Mouse (Mus musculus) testis, adult 2 months (tissue): ENCODE measurements around the gene Dnase1l1. TPM values are rescaled to one million over a fixed set of nuclear protein-coding genes. Genes with fewer than 3 reads are reported as not detected.

Experiments used
- H3K27ac ChIP-seq: fragments of 200-500 bp; 2 replicates; pipeline ENCODE4 v1.5.1; 2012; ENCODE audit warnings: low read depth, low read length; ENCODE audit not compliant: control insufficient read depth, insufficient read depth
- H3K27me3 ChIP-seq: fragments of 200-500 bp; 2 replicates; pipeline ENCODE4 v1.6.1; 2012; ENCODE audit warnings: mild to moderate bottlenecking, low read length, moderate library complexity; ENCODE audit not compliant: control insufficient read depth, insufficient read depth
- H3K36me3 ChIP-seq: fragments of 200-500 bp; 2 replicates; pipeline ENCODE4 v1.6.1; 2012; ENCODE audit warnings: mild to moderate bottlenecking, low read length; ENCODE audit not compliant: control insufficient read depth, insufficient read depth
- H3K4me1 ChIP-seq: fragments of 200-500 bp; 2 replicates; pipeline ENCODE4 v1.6.1; 2012; ENCODE audit warnings: low read length; ENCODE audit not compliant: control insufficient read depth, insufficient read depth
- H3K4me3 ChIP-seq: fragments of 200-500 bp; 2 replicates; pipeline ENCODE4 v1.5.1; 2012; ENCODE audit warnings: low read depth, mild to moderate bottlenecking, low read length, moderate library complexity, mixed read lengths; ENCODE audit not compliant: control insufficient read depth
- CTCF ChIP-seq: fragments of 200-500 bp; IDR thresholded peaks from 2 replicates; pipeline ENCODE4 v1.5.1; 2012; ENCODE audit warnings: low read depth, mild to moderate bottlenecking, inconsistent platforms, low read length, moderate library complexity; ENCODE audit not compliant: control insufficient read depth, insufficient read depth, insufficient replicate concordance
- POLR2A ChIP-seq: fragments of 200-500 bp; IDR thresholded peaks from 2 replicates; pipeline ENCODE4 v1.6.1; 2012; ENCODE audit warnings: low read depth, mild to moderate bottlenecking, inconsistent platforms, low read length, moderate library complexity; ENCODE audit not compliant: control insufficient read depth
- polyA plus RNA-seq: library from polyadenylated mRNA; depleted of rRNA; stranded (reverse); fragments of >200 nt; gene quantifications from 2 replicates; pipeline ENCODE4 v1.2.3, GENCODE M21; 2012

Dnase1l1 gene
- polyA plus RNA-seq, 1 experiment: 1.7 TPM

- Histone ChIP-seq H3K4me1 (no peaks in the 10 kb centered on the region; the same call in 1 of the 2 replicates), H3K36me3 (no peaks in the 10 kb centered on the region), H3K27me3 (no peaks in the 10 kb centered on the region), H3K4me3 (no peak overlapping the region), H3K27ac (no peak overlapping the region)
- TF ChIP-seq CTCF (no peak), POLR2A (no peak)
Observed at GRCm38 (mm10) chrX:74277916-74278315, 4.2 kb downstream of the Dnase1l1 start.

- 0 out of 2 replicates have a peak, but pooled peaks cover 2% of the 10 kb centered on the region for H3K4me1 ChIP-seq
- no peak overlapping the region for H3K4me3 ChIP-seq
- no peak overlapping the region for H3K27ac ChIP-seq
- TF ChIP-seq CTCF: no peak
- TF ChIP-seq POLR2A: no peak
- no peaks in the 10 kb centered on the region for H3K36me3 ChIP-seq
- H3K27me3 ChIP-seq: no peaks in the 10 kb centered on the region
Observed at GRCm38 (mm10) chrX:74273422-74274322, 8.5 kb downstream of the Dnase1l1 start.

- H3K36me3 ChIP-seq: no peaks in the 10 kb centered on the region
- TF ChIP-seq CTCF (no peak), POLR2A (no peak)
- peak overlapping the region; percentile 36; the same call in 1 of the 2 replicates for H3K27ac ChIP-seq
- 0 out of 2 replicates have a peak, but pooled peaks cover 2% of the 10 kb centered on the region for H3K4me1 ChIP-seq
- no peaks in the 10 kb centered on the region for H3K27me3 ChIP-seq
- peak overlapping the region; percentile 67 for H3K4me3 ChIP-seq
Observed at GRCm38 (mm10) chrX:74270902-74271551, 11.1 kb downstream of the Dnase1l1 start.

GRCm38 (mm10) chrX:74270062-74270901 lies 11.9 kb downstream of the Dnase1l1 start, which contains the start of gene Rpl10:
Gene Rpl10, plus strand, starts transcription at chrX:74270812.
- TF ChIP-seq POLR2A (peak; percentile 88), CTCF (no peak)

GRCm38 (mm10) chrX:74269736-74270061 lies 12.4 kb downstream of the Dnase1l1 start:
- no peak for TF ChIP-seq POLR2A
- TF ChIP-seq CTCF: no peak
- no peaks in the 10 kb centered on the region for H3K27me3 ChIP-seq
- H3K36me3 ChIP-seq: no peaks in the 10 kb centered on the region
- peak overlapping the region; percentile 67 for H3K4me3 ChIP-seq
- 0 out of 2 replicates have a peak, but pooled peaks cover 2% of the 10 kb centered on the region for H3K4me1 ChIP-seq
- H3K27ac ChIP-seq: peak overlapping the region; percentile 69

More at GRCm38 (mm10) chrX:74270062-74270901, 11.9 kb downstream of the Dnase1l1 start, which contains the start of gene Rpl10:
- Histone ChIP-seq H3K27ac (peak within 1 kb of the TSS; percentile 73), H3K4me1 (0 out of 2 replicates have a peak, but pooled peaks cover 2% of the 10 kb centered on the region), H3K27me3 (no peaks in the 10 kb centered on the region), H3K36me3 (no peaks in the 10 kb centered on the region), H3K4me3 (peak within 1 kb of the TSS; percentile 67)

- no peak overlapping the region for H3K27ac ChIP-seq
- TF ChIP-seq POLR2A: no peak
- no peak for TF ChIP-seq CTCF
- H3K4me1 ChIP-seq: peaks cover 2% of the 10 kb centered on the region; the same call in 1 of the 2 replicates
- no peaks in the 10 kb centered on the region for H3K27me3 ChIP-seq
- H3K4me3 ChIP-seq: no peak overlapping the region
- no peaks in the 10 kb centered on the region for H3K36me3 ChIP-seq
Observed at GRCm38 (mm10) chrX:74257746-74258145, 24.4 kb downstream of the Dnase1l1 start.
